Comparison of ENCODE assay signal across 21 mouse cellular contexts in the genomic region with DNA sequence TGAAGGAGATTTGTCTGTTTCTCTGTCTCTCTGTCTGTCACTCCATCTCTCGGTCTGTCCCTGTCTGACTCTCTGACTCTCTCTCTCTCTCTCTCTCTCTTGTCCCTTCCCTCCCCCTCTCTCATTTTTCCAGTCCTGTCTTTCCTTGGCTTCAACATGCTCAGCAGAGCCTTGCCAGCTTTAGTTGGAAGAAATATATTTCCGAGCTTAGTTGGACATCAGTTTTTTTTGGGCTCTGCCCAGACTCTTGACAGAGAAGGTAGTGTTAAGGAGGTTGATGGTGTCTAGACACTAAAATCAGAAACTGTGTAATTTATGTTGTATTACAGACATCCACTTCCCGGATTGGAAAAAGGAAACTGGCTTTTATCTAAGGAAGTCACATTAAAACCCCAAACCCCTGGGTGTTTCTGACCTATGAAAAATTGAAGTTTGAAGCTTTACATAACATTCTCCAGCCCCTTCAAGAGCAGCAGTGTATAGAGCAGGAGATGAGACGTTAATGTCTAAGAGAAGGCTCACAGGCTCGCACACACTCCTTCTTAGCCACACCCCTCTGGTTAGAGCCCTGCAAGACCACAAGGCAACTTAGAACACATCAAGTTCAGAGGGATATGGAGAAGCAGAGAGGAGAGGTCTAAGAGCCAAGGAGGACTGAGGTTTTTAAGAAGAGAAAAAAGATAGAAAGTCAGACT. TPM values are rescaled to one million over a fixed set of nuclear protein-coding genes. Genes with fewer than 3 reads are reported as not detected.
A peak's percentile ranks its signal among the peaks of the same experiment; 100 is the strongest.
DNase-seq lines count a peak whose midpoint lies in the region; ATAC-seq lines count a peak whose summit lies in the region.
"Had no signal": no experiment of that assay in that cellular context is flagged by ENCODE, and none has a peak within 500 bp of the region (broad histone marks: within the 10 kb centered on the region; RNA-seq: fewer than 3 reads in every experiment).

No protein-coding gene starts in this region.

- peak overlapping the region; percentile 27 for H3K27ac ChIP-seq in heart, embryonic 15.5 days
- H3K27ac ChIP-seq in kidney, embryonic 15.5 days = peak overlapping the region; percentile 59
- peak overlapping the region; percentile 69 for H3K27ac ChIP-seq in embryonic facial prominence, embryonic 14.5 days (replicated peaks; ENCODE audit: low read depth, low read length)
- no peak overlapping the region for H3K27ac ChIP-seq in forebrain, embryonic 13.5 days
- H3K27ac ChIP-seq: forebrain, embryonic 10.5 days; left cerebral cortex, adult 2 months; midbrain, embryonic 12.5 days; neural tube, embryonic 12.5 days had no signal

- H3K4me3 ChIP-seq in heart, embryonic 15.5 days = no peak overlapping the region
- H3K4me3 ChIP-seq in kidney, embryonic 15.5 days (replicated peaks) = no peak overlapping the region
- no peak overlapping the region for H3K4me3 ChIP-seq in embryonic facial prominence, embryonic 14.5 days (ENCODE audit: low read depth, low read length)
- H3K4me3 ChIP-seq in forebrain, embryonic 13.5 days = no peak overlapping the region
- H3K4me3 ChIP-seq: forebrain, embryonic 10.5 days; left cerebral cortex, adult 2 months; liver, embryonic 15.5 days; midbrain, embryonic 12.5 days; neural tube, embryonic 12.5 days had no signal

- H3K27me3 ChIP-seq in heart, embryonic 15.5 days = no peaks in the 10 kb centered on the region
- H3K27me3 ChIP-seq in kidney, embryonic 15.5 days = no peaks in the 10 kb centered on the region
- no peaks in the 10 kb centered on the region for H3K27me3 ChIP-seq in embryonic facial prominence, embryonic 14.5 days (replicated peaks; ENCODE audit: control insufficient read depth, insufficient read depth, low read length)
- no peaks in the 10 kb centered on the region for H3K27me3 ChIP-seq in forebrain, embryonic 13.5 days
- H3K27me3 ChIP-seq: liver, embryonic 15.5 days; midbrain, embryonic 12.5 days; neural tube, embryonic 12.5 days had no signal

- no peaks in the 10 kb centered on the region for H3K9me3 ChIP-seq in heart, embryonic 15.5 days (replicated peaks)
- no peaks in the 10 kb centered on the region for H3K9me3 ChIP-seq in kidney, embryonic 15.5 days (replicated peaks)
- no peaks in the 10 kb centered on the region for H3K9me3 ChIP-seq in embryonic facial prominence, embryonic 14.5 days (ENCODE audit: control insufficient read depth, low read length)
- no peaks in the 10 kb centered on the region for H3K9me3 ChIP-seq in forebrain, embryonic 13.5 days (replicated peaks)
- H3K9me3 ChIP-seq: forebrain, embryonic 10.5 days; liver, embryonic 15.5 days; midbrain, embryonic 12.5 days; neural tube, embryonic 12.5 days had no signal

- 0 out of 2 replicates have a peak, but pooled peaks cover 3% of the 10 kb centered on the region for H3K4me1 ChIP-seq in heart, embryonic 15.5 days (replicated peaks)
- H3K4me1 ChIP-seq in kidney, embryonic 15.5 days = peaks cover 51% of the 10 kb centered on the region
- peaks cover 32% of the 10 kb centered on the region for H3K4me1 ChIP-seq in embryonic facial prominence, embryonic 14.5 days (ENCODE audit: control insufficient read depth, insufficient read depth, low read length)
- H3K4me1 ChIP-seq in forebrain, embryonic 13.5 days = 0 out of 2 replicates have a peak, but pooled peaks cover 14% of the 10 kb centered on the region
- H3K4me1 ChIP-seq: midbrain, embryonic 12.5 days; neural tube, embryonic 12.5 days had no signal

- no peak for DNase-seq in heart, adult 8-10 months (ENCODE audit: low spot score)
- no peak for DNase-seq in kidney, postnatal 25 days
- peak; percentile 51 for DNase-seq in Muller cell, postnatal 12 days (ENCODE audit: inconsistent ontology term)
- peak; percentile 68 for DNase-seq in embryonic facial prominence, embryonic 14.5 days (ENCODE audit: low spot score)
- DNase-seq in T-cell, adult 2 months (ENCODE audit: low spot score) = no peak
- DNase-seq: adrenal gland, adult 8-10 months; B cell, adult 2 months; cerebellum, adult 8-10 months; left cerebral cortex, postnatal 4 days; thymus, postnatal 36 days had no signal

- H3K4me2 ChIP-seq in heart, embryonic 15.5 days = no peak overlapping the region
- no peak overlapping the region for H3K4me2 ChIP-seq in kidney, embryonic 15.5 days
- no peak overlapping the region for H3K4me2 ChIP-seq in embryonic facial prominence, embryonic 14.5 days (ENCODE audit: low read depth, low read length)
- no peak overlapping the region for H3K4me2 ChIP-seq in forebrain, embryonic 13.5 days
- H3K4me2 ChIP-seq: liver, embryonic 15.5 days; midbrain, embryonic 12.5 days; neural tube, embryonic 12.5 days had no signal

- no peak for ATAC-seq in heart, embryonic 15.5 days (replicated peaks; ENCODE audit: insufficient number of reproducible peaks, insufficient read depth, low FRiP score, low read depth)
- ATAC-seq in kidney, embryonic 15.5 days (replicated peaks; ENCODE audit: low FRiP score) = no peak
- ATAC-seq in embryonic facial prominence, embryonic 14.5 days (ENCODE audit: low read depth) = no peak
- no peak for ATAC-seq in forebrain, embryonic 13.5 days
- ATAC-seq: lung, postnatal 0 days had no signal

- no peak overlapping the region for H3K9ac ChIP-seq in heart, embryonic 15.5 days
- no peak overlapping the region for H3K9ac ChIP-seq in kidney, embryonic 15.5 days
- no peak overlapping the region for H3K9ac ChIP-seq in embryonic facial prominence, embryonic 14.5 days (ENCODE audit: low read depth, low read length)
- no peak overlapping the region for H3K9ac ChIP-seq in forebrain, embryonic 13.5 days
- H3K9ac ChIP-seq: liver, embryonic 15.5 days; midbrain, embryonic 12.5 days; neural tube, embryonic 12.5 days had no signal

- no peaks in the 10 kb centered on the region for H3K36me3 ChIP-seq in heart, embryonic 15.5 days
- H3K36me3 ChIP-seq in kidney, embryonic 15.5 days = no peaks in the 10 kb centered on the region
- no peaks in the 10 kb centered on the region for H3K36me3 ChIP-seq in embryonic facial prominence, embryonic 14.5 days (ENCODE audit: control insufficient read depth, insufficient read depth, low read length)
- H3K36me3 ChIP-seq in forebrain, embryonic 13.5 days (ENCODE audit: poor library complexity, severe bottlenecking) = no peaks in the 10 kb centered on the region
- H3K36me3 ChIP-seq: forebrain, embryonic 10.5 days; liver, embryonic 15.5 days; midbrain, embryonic 12.5 days; neural tube, embryonic 12.5 days had no signal

- 37% methylated on average over 5 of the region's 5 CpGs for WGBS in heart, embryonic 15.5 days
- 25% methylated on average over 5 of the region's 5 CpGs for WGBS in kidney, embryonic 15.5 days
- 31% methylated on average over 5 of the region's 5 CpGs for WGBS in embryonic facial prominence, embryonic 14.5 days
- 65% methylated on average over 5 of the region's 5 CpGs for WGBS in forebrain, embryonic 13.5 days

RNA-seq across cellular contexts. Expression of gene Ddah1, which starts 21.0 kb away (rescaled TPM):
- polyA plus RNA-seq in heart, embryonic 15.5 days (2015; fragmentation: Nextera tagmentation; extraction: Ambion mirVana) = 21.0 and 25.4 TPM in 2 replicates
- total RNA-seq in heart, adult 8-10 months (2022) = 1 to 10 TPM; 6.3 to 9.3 (median 7.5) TPM
- 71.2 and 76.1 TPM in 2 replicates for polyA plus RNA-seq in kidney, embryonic 15.5 days (2015; fragmentation: Nextera tagmentation; extraction: Ambion mirVana)
- polyA plus RNA-seq in embryonic facial prominence, embryonic 14.5 days (2014; fragmentation: Nextera tagmentation; extraction: Ambion mirVana) = 50.9 and 56.0 TPM in 2 replicates
- polyA plus RNA-seq in forebrain, embryonic 13.5 days (2015; fragmentation: Nextera tagmentation; extraction: Ambion mirVana) = 128 and 149 TPM in 2 replicates
- total RNA-seq: common myeloid progenitor, adult 5-6 weeks; megakaryocyte progenitor cell, adult 5-6 weeks had no signal

Comparison
In these comparisons a context has a peak if more than half of its experiments do, and no peak if none do; other contexts are left out.
1. DNase-seq: peak in Muller cell, postnatal 12 days (single experiment) and embryonic facial prominence, embryonic 14.5 days (single experiment); none in heart, adult 8-10 months (single experiment), kidney, postnatal 25 days (0 of 2) and T-cell, adult 2 months (single experiment).